Mouse (Mus musculus): ENCODE results near the gene Trrap.

DNA sequence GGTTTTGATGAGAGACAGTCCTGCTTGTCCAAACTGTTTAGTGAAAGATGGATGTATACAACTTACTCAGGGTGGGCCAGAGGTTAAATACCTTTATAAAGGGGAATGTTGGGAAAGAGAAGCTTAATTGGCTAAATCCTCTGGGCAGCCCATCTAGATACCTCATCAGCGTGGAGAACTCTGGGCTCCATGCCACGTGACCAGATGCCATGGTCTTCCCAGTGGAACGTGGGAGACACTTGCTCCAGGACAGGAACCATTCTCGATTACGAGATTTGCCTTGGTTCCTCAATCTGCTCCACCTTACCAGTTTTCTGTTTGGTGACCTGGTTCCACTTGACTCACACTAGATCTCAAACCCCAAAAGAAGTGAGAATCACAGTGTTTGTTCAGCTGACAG, 81.2 kb downstream of the Trrap start:
- TF ChIP-seq ZKSCAN1 (IDR thresholded peaks at IDR 0.05; ENCODE audit: low read depth, low read length) = no peak
- TF ChIP-seq POLR2A (IDR thresholded peaks at IDR 0.05; ENCODE audit: control insufficient read depth in 1 of 2, insufficient read depth in 1 of 2, low read depth in 1 of 2, low read length in 2 of 2, poor library complexity in 1 of 2) = no peak
- no peak for TF ChIP-seq GABPA (IDR thresholded peaks at IDR 0.05; ENCODE audit: low read depth, low read length)
- TF ChIP-seq MXI1 (IDR thresholded peaks at IDR 0.05; ENCODE audit: low read depth, low read length) = no peak
- TF ChIP-seq CHD1 (IDR thresholded peaks at IDR 0.05; ENCODE audit: low read depth, low read length) = no peak
- no peak for TF ChIP-seq ELF1 (IDR thresholded peaks at IDR 0.05; ENCODE audit: low read depth, low read length)
- TF ChIP-seq CTCF (IDR thresholded peaks at IDR 0.05 in 2 of 3, conservative IDR thresholded peaks at IDR 0.05 in 1 of 3; ENCODE audit: control insufficient read depth in 1 of 3, insufficient read depth in 1 of 3, low read depth in 2 of 3, low read length in 3 of 3, poor library complexity in 1 of 3, severe bottlenecking in 1 of 3) = no peak
- no peak for TF ChIP-seq SIN3A (IDR thresholded peaks at IDR 0.05; ENCODE audit: low read length)
- TF ChIP-seq E2F4 (IDR thresholded peaks at IDR 0.05; ENCODE audit: borderline replicate concordance, low read depth, low read length) = no peak
- TF ChIP-seq GATA1 (IDR thresholded peaks at IDR 0.05; ENCODE audit: low read depth, low read length) = no peak
- no peak for TF ChIP-seq TCF12 (IDR thresholded peaks at IDR 0.05; ENCODE audit: low read depth, low read length)
- no peak for TF ChIP-seq TBP (IDR thresholded peaks at IDR 0.05; ENCODE audit: low read depth, low read length)
